Mouse (Mus musculus) 3T3-L1 (cell line): Measurements from ENCODE around the gene Fbxl7.

Source experiments
- DNase-seq: peaks from one replicate; pipeline ENCODE4 v3.0.0-alpha.2; 2015; ENCODE audit warnings: low read depth, low spot score

The Fbxl7 gene

GRCm38 (mm10) chr15:26895251-26895711, at the start of gene Fbxl7:
TSS of gene Fbxl7 (minus strand) at chr15:26895580.
- DNase-seq = no peak

GRCm38 (mm10) chr15:26922026-26922425, 26.6 kb upstream of the Fbxl7 start:
- no peak for DNase-seq

GRCm38 (mm10) chr15:26913427-26913826, 18.0 kb upstream of the Fbxl7 start:
- DNase-seq = no peak

- no peak for DNase-seq
Measured at GRCm38 (mm10) chr15:26895761-26896160, 381 bp upstream of the Fbxl7 start.

GRCm38 (mm10) chr15:26894801-26895229, 565 bp downstream of the Fbxl7 start:
- no peak for DNase-seq

- no peak for DNase-seq
Measured at GRCm38 (mm10) chr15:26894031-26894655, 1.2 kb downstream of the Fbxl7 start.

GRCm38 (mm10) chr15:26893136-26893535, 2.2 kb downstream of the Fbxl7 start:
- DNase-seq = no peak

- no peak for DNase-seq
Measured at GRCm38 (mm10) chr15:26889971-26890370, 5.4 kb downstream of the Fbxl7 start.

- no peak for DNase-seq
Measured at GRCm38 (mm10) chr15:26888170-26888569, 7.2 kb downstream of the Fbxl7 start.

- DNase-seq = no peak
Measured at GRCm38 (mm10) chr15:26885979-26886378, 9.4 kb downstream of the Fbxl7 start.

GRCm38 (mm10) chr15:26880212-26880956, 15.0 kb downstream of the Fbxl7 start:
- no peak for DNase-seq

GRCm38 (mm10) chr15:26875687-26876086, 19.7 kb downstream of the Fbxl7 start:
- peak; percentile 53 for DNase-seq

GRCm38 (mm10) chr15:26872234-26872633, 23.1 kb downstream of the Fbxl7 start:
- no peak for DNase-seq

- DNase-seq = no peak
Measured at GRCm38 (mm10) chr15:26869197-26869596, 26.2 kb downstream of the Fbxl7 start.

GRCm38 (mm10) chr15:26867521-26867920, 27.9 kb downstream of the Fbxl7 start:
- no peak for DNase-seq

GRCm38 (mm10) chr15:26862173-26862572, 33.2 kb downstream of the Fbxl7 start:
- DNase-seq = no peak

GRCm38 (mm10) chr15:26849626-26850025, 45.8 kb downstream of the Fbxl7 start:
- no peak for DNase-seq

- no peak for DNase-seq
Measured at GRCm38 (mm10) chr15:26842216-26842615, 53.2 kb downstream of the Fbxl7 start.

- DNase-seq = no peak
Measured at GRCm38 (mm10) chr15:26838386-26838785, 57.0 kb downstream of the Fbxl7 start.

GRCm38 (mm10) chr15:26837200-26837599, 58.2 kb downstream of the Fbxl7 start:
- DNase-seq = no peak

GRCm38 (mm10) chr15:26834415-26834814, 61.0 kb downstream of the Fbxl7 start:
- DNase-seq = no peak

GRCm38 (mm10) chr15:26831141-26831540, 64.2 kb downstream of the Fbxl7 start:
- no peak for DNase-seq

- DNase-seq = no peak
Measured at GRCm38 (mm10) chr15:26816931-26817330, 78.4 kb downstream of the Fbxl7 start.
